Mouse (Mus musculus): Measurements from ENCODE around the gene Sox1.

The Sox1 gene

DNA sequence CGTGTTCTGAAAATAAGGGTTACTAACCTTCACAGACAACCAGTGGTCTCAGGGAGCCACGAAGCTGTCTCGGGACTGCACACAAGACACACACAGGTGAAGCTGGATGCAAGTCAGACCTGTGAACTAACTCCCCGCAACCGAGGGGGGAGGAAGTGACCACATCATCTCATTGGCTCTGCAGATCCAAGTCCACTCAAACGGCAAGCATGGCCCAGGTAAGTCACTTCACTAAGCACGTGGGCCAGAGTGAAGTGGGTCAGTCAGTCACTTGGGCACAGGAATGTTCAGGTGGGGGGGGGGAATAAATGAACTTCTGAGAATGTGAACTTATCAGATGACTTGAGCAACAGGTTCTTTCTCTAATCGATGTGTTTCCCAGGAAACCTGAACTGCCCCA, 30.8 kb downstream of the Sox1 start:
- no peak for DNase-seq (ENCODE audit: low read depth, low spot score)

DNA sequence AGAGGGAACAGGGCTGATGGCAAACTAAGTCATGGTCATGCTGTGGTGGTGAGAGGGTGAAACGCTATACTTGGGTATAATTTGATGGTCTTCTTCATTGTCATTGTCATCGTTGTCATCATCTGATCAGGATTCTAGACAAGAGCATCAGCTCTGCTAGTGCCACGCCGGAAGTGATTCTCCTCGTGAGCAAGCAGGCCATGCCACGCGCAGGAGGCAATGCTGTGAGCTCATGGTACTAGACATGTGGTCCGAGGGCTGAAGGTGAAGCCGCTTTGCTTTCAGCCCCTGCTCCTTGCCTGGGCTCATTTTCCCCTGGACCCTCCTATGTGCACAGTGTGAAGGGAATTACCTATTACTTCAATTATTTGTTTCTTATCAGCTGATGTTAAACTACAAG, 32.3 kb downstream of the Sox1 start:
- no peak for DNase-seq (ENCODE audit: low read depth, low spot score)

DNA sequence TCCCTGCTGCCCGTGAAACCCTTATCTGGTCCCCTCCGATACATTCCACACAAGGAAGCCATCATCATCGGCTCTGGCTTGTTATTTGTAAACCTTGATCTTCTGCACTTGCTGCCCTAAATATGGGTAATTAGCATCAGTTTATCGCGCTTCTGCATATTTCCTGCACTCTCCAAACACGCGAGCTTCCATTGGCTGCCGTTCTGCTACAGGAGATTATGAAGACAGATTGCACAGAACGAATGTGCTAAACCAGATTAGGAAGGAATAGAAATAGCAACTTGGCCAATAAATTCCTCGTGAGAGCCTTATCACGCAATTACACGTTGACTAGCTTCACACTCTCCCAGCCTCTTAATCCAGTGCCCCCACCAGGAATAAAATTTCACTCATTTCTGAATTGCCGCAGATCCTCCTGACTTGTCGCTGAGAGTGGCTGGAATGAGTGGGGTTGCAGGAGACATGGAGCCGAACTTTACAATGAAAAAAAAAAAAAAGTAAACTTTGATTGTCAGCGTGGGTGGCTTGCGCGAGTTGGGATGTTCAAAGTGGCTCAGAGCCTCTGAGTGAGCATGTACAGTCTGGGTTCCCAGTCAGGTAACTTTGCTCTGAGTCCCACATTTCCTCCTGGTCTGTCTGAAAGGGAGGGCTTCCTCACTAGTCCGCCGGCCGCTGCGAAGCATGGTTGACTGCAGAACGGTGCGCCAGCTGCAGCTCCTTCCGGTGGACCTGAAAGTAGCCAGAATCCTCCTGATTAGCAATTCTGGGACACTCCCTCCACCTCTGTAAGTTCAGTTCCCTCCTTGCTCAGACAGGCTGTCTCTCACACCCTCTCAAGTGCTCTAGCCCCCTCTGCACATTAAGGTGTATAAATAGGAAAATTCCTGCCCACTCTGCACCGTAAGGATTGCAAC, 33.0 kb downstream of the Sox1 start:
- no peak for DNase-seq (ENCODE audit: low read depth, low spot score)

DNA sequence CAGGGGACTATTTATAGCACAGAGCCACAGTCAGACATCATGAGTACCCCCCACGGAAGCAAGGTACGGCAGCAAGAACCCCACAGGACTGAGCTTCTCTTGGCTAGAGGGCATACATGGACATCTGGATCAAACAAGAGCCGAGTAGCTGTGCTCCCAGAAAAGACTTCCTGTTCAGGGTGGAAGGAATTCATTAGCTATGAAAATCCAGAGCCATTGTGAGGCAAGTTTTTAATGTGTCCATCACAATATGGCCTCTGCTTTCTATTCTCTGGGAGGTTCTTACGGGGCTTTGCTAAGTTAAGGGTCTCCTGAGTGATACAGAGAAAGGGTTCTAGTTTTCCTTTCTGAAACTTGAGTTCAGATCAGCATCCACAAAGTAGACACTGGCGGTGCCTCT, 33.8 kb downstream of the Sox1 start:
- DNase-seq (ENCODE audit: low read depth, low spot score), result no peak

DNA sequence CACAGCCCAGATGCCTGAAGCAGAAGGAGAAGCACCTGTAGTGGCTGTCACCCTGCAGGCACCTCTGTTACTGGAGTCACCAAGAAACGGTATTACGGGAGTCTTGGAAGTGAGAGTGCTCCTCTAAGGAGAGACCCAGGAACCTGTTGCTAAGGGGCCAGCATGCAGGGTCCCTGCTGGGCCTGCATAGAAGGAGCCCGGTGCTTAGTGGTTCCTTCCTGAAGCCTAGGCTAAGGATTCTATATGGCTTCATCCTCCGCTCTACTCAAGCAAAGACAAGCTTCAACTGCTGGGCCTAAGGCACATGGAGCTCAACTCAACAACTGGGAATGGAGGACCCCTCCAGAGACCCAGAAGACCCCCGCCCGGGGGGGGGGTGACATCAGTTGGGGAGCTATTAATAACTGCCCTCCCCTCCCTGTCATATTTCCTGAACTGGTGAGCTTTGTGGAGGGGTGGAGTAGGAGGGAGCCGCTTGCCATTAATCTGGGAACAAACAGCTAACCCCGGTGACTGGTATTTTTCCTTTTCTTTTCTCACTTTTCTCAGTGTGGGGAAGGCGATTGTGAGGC, 34.6 kb downstream of the Sox1 start:
- no peak for DNase-seq (ENCODE audit: low read depth, low spot score)

DNA sequence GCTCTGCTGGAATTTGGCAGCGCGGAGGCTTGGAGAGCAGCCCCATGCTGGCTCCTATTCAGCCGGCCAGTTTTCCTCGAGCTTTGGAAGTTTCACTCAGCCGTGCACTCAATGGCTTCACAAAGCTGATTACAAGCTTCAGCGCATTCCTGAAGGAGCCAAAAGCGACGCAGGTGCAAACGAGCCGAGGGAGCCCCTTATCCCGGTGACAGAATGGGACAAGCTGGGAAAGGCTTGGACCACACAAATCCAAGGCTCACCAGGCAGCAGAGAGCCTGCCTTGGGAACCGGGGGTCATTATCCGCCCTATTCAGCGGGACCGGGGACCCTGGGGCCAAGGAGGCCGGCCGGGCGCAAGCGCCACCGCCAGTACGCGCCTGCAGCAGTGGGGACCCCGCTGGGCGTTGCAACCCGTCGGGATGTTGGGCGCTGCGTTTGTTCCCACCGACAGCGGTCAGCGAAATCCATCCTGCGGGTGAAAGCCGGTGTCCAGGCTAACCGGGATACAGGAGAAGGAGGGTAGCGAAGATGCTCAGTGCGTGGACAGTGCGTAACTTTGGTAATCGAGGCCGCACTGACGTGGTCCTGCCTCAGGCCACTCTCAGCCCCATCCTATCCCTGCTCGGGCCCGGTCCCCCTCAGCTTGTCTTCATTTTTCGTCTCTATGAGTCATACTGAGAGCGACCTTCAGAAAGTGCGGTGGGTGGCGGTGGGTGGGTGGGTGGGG, 35.2 kb downstream of the Sox1 start:
- DNase-seq (ENCODE audit: low read depth, low spot score), result no peak

DNA sequence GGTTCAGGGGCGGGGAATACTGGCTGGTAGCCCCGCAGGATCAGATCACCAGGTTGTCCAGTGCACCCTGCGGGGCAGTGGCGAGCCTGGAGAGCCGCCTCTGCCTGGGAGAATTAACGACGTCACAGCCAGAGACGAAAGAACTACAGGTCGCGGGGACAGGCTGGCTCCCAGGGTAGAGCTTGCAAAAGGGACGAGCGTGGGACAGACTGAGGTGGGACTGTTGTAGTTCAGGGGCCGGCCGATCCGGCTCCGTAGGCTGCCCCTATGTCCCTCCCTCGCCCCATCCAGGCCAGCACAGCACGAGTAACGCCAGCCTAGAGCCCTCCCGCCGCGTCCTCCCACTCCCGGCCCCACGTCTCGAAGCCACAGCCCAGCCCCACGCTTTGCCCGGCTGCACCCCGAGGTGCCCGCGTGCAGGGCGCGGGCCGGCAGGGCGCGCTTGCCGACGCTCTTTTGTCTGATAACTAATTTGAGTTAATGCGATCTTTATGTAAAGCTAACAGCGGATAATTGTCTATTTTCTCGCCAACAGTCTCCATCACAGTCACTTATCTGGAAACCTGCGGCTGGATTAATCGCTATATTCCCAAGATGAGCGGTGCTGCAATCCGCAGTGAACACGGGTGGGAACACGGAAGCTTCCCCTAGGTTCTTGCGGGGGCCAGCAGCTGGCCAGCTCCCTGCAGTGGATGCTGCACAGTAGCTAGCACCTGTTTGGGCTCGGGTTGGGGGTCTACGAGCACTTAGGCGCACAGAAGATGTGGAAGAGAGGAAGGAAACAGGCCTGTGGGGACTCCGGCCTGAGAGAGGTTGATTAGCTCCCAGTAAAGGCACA, 36.0 kb downstream of the Sox1 start:
- DNase-seq (ENCODE audit: low read depth, low spot score), result no peak

DNA sequence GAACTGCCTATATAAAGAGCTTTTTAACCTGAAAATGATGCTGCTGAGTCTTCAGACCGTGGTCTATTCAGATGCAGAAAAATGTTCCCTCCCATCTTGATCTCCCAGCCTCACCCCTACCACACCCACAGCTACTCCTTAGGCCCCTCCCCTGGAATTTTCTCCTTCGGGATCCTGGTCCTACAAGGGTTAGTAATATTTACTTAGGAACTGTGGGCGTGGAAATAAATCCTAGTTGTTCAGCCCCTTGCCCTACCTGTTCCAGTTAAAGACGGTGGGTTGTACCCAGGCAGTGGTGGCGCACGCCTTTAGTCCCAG, 36.6 kb downstream of the Sox1 start:
- DNase-seq (ENCODE audit: low read depth, low spot score), result no peak

DNA sequence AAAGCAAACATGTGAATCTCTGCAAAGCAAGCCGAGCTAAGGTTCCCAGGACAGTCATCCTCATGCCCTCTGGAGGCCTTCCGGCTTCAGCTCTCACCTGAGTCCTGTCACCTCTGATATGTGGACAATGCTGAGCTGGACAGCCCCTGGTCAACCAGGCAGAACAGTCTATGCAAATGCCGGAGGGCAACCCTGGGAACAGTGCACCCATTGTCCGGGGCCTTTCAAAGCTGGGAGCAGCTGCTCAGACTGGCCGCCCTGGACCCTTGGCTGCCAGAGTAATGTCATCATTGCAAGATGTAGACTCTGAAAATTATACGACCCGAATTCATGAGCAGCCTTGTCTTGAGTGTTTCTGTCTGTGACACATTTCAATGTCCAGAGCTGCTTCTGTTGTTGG, 37.5 kb downstream of the Sox1 start:
- DNase-seq (ENCODE audit: low read depth, low spot score), result no peak

DNA sequence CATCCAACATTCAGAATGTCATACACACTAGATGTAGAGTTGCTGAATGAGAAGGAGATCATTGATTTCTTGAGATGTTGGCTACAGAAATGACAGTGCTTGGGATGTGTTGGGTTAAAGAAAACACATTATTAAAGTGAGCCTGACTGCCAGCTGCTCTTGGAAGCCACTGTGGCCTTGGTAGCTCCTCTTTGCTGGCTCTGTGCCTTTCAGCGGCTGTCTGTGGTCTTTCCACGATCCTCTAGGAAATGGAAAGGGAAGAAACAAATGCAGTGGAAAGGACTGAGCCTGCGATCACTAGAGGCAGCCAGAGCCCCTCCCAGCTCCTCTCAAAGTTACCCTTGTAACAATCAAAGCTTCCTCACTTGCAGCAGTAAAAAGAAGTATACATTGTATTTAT, 39.7 kb downstream of the Sox1 start:
- DNase-seq (ENCODE audit: low read depth, low spot score), result no peak

DNA sequence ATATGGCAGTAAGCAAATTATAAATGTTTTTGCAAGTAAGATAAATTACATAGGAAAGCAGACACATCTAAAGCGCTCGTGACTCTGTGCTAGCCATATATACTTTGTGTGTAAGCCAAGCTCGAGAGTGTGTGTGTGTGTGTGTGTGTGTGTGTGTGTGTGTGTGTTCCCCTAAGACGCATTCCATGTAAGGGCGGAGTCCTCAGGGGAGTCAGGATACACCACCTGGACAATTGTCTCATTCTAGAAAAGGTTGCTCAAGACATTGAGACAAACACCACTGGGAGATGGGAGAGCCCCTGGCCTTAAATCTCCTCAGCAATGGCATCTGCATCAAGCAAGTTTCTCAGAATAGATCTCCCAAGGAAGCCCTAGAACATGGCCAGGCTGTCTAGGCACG, 42.9 kb downstream of the Sox1 start:
- no peak for DNase-seq (ENCODE audit: low read depth, low spot score)

DNA sequence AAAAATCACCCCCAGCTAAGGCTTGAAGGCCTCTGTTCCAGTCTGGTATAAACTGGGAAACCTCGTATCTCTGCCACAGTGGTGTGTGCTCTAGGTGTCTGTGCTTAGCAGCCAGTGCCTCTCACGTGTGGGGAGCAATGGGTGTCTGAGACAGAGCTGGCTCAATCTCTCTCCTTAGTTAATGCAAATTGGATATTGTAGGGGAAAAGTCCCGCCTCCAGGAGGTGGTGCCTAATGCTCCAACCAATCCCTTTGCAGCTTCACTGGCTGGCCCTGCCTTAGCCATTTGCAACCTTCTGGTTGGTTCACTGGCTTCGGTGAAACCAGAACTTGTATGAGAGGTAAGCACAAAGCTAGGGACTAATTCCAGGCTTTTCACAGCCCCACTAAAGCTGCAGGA, 43.9 kb downstream of the Sox1 start:
- no peak for DNase-seq (ENCODE audit: low read depth, low spot score)

DNA sequence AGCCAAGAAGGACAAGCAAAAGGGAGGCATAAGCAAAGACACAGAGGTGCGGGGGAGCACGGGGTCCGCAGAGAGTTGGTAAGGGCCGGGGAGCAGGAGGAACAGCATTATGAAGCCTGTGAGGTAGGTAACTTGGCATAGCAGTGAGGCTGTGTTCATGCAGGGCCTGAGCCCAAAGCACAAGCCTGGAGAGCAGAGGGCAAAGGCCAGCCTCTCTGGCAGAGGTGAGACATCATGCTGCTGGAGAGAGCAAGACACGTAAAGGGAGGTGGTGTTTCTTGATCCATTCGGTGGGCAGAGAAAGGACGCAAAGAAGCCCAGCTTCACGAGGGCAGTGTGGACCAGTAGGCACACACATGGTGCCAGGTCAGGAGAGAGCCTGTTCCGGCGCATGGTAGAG, 44.8 kb downstream of the Sox1 start:
- DNase-seq (ENCODE audit: low read depth, low spot score), result no peak

DNA sequence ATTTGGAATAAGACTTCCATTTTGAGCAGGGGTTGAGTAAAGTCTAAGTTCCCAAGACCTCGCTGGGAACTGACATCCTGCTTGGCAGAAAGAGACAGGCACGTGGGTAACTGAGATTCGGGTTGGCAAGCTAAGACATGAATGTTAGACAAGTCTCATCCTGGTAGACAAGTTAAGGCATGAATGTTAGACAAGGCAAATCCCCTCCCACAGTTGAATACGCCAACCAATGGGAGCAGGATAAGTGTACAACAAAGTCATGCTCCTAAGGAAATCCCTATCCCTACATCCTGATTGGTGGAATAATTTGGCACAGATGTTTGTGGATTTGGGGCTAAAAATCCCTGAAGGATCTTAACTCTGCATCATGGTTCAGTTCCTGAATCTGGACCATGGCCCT, 45.9 kb downstream of the Sox1 start:
- no peak for DNase-seq (ENCODE audit: low read depth, low spot score)

DNA sequence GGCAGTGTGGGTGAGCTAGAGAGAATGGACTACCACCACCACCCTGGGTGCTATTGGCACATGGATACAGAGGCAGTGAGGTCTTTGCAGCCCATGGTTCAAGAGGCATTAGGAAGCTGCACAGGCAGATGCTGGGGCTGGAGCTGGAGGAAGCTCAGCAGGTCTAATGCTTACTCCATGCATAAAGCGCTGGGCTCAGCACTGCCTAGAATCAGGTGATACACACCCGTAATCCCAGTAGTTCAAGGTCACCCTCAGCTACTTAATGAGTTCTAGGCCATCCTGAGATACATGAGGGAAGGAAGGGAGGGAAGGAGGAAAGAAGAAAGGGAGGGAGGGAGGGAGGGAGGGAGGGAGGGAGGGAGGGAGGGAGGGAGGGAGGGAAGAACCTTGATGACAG, 50.2 kb downstream of the Sox1 start:
- no peak for DNase-seq (ENCODE audit: low read depth, low spot score)

DNA sequence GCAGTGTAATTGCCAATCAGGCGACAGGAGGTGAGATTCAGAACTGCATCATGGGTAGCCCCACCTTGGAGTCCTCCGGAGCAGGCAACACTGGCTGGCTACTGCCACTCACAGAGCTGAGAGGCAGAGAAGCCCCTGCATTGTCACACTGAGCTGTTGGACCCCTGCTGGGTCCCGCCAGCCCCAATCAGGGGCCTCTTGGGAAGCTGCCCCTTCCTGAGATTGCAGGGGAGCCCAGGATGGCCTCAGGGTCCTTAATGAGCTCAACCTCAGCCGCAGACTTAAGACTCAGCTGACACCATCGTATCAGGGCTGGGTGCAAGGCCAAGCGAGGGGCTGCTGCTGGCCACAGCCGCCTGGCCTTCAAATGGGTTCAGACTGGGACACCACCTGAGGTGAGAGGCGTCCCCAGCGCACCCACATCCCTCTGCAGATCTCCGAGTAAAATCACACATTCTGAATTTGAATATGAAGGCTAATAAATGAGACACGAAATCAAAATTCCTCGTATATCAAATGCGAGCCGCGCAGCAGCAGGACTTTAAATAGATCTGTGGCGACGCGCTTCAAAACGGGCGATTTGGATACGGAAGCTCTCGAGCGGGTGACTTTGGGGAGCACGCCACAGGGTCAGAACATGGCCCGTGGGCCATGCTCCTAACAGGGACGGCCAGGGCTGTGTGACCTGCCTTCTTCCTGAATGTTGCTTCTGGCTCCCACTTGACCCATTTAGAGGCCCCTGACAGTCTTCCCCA, 51.0 kb downstream of the Sox1 start:
- DNase-seq (ENCODE audit: low read depth, low spot score), result no peak
